ENCODE assay signal across 15 mouse cellular contexts in genomic region chr1:60799795-60800345, GRCm38 (mm10).
DNase-seq lines count a peak whose midpoint lies in the region; ATAC-seq lines count a peak whose summit lies in the region.
"Had no signal": no experiment of that assay in that cellular context is flagged by ENCODE, and none has a peak within 500 bp of the region (broad histone marks: within the 10 kb centered on the region; RNA-seq: fewer than 3 reads in every experiment).

No protein-coding gene starts in this region.

- peak; percentile 66 for ATAC-seq in megakaryocyte progenitor cell, adult 5-6 weeks (replicated peaks; ENCODE audit: poor library complexity)
- ATAC-seq: forebrain, embryonic 16.5 days; intestine, embryonic 15.5 days; midbrain, embryonic 15.5 days; Patski had no signal

- DNase-seq in cerebellum, postnatal 14 days, result peak; percentile 9
- DNase-seq in cerebellum, postnatal 4 days (ENCODE audit: low spot score in 2 of 2), result no peak
- DNase-seq in kidney, postnatal 14 days, result peak; percentile 12
- DNase-seq in kidney, adult 11 months, result no peak
- peak; percentile 34 for DNase-seq in right cerebral cortex, postnatal 14 days
- no peak for DNase-seq in right cerebral cortex, adult 18-20 months
- no peak for DNase-seq in layer of hippocampus, postnatal 14 days (ENCODE audit: low spot score in 2 of 2)
- DNase-seq: cerebellum, adult 18-20 months; kidney, postnatal 25 days; thymus, postnatal 14 days had no signal

Comparison
In these comparisons a context has a peak if more than half of its experiments do, and no peak if none do; other contexts are left out.
1. DNase-seq: peak in cerebellum, postnatal 14 days (2 of 2), kidney, postnatal 14 days (single experiment) and right cerebral cortex, postnatal 14 days (single experiment); none in cerebellum, postnatal 4 days (0 of 2), kidney, adult 11 months (single experiment), right cerebral cortex, adult 18-20 months (single experiment) and layer of hippocampus, postnatal 14 days (0 of 2).